Mouse (Mus musculus): ENCODE results near the gene Calr3.

Gene Calr3

DNA sequence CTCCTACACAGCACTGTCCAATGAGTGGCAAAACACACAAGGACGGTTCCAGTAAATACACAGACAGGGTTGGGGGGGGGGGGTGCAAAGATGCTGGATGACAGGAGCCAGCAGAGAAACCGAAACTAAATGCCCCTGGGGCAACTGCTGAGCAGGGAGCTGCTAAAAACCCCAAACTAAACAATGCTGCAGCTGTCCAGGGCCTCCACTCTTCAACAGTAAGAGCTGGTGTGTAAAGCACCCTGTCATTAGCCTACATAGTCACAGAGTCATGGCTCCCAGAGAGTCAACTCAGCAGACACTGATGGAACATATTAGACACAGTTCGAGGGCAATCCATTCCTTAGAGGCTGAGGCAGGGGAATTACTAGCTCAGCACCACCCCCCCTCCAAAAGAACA is 34.2 kb downstream of the Calr3 start:
- TF ChIP-seq GATA4 (IDR thresholded peaks at IDR 0.05; ENCODE audit: insufficient replicate concordance, low read length), result no peak

DNA sequence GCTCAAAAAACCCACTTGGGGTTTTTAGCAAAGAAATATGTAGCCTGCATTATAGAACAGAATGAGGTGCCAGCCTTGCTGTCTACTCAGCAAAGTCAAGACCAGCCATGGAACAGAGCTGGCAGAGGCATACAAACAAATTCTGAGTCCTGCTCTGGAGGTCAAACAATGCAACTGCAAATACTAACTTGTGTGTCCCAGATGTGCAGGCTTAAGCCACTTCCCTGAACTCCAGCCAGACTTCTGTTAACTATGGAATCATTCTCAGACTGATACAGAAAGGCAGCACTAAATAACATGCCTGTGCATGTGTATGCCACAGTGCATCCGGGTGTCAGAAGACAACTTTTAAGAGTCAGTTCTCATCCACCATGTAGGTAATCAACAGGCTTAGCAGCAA is 35.8 kb downstream of the Calr3 start:
- TF ChIP-seq GATA4 (IDR thresholded peaks at IDR 0.05; ENCODE audit: insufficient replicate concordance, low read length), result no peak

DNA sequence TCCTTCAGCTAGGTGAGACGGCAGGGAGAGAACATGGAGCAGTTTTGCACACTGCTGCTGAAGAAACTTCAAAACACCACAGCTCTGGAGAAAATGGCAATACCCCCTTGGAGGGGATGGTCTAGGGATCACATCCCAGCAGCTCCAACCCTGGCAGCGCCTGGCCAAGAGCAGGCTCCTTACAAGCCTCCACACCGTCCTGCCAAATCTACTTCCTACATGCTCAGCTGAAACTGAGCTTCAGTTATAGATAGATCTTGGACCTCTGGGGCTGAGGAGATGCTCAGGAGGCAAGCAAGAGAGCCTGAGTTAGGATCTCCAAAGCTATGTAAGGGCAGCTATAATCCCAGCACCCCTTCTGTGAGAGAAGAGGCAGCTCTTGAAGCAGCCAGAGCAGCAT is 40.7 kb downstream of the Calr3 start:
- TF ChIP-seq GATA4 (IDR thresholded peaks at IDR 0.05; ENCODE audit: insufficient replicate concordance, low read length), result no peak

DNA sequence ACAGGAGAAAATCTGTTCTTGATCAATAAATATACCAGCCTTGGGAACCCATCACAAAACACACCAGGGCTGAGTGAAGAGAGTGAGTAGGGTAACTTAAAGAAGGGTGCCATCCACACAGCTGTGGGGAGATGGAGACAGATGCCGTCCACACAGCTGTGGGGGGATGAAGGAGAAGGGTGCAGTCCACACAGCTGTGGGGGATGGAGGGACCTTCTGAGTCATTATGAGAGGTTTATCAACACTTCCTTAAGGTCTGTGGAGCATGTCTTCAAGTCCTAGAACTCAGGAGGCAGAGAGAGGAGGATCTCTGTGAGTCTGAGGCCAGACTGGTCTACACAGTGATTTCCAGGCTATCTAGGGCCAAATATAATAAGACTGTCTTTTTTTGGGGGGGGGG is 42.3 kb downstream of the Calr3 start:
- no peak for TF ChIP-seq GATA4 (IDR thresholded peaks at IDR 0.05; ENCODE audit: insufficient replicate concordance, low read length)

DNA sequence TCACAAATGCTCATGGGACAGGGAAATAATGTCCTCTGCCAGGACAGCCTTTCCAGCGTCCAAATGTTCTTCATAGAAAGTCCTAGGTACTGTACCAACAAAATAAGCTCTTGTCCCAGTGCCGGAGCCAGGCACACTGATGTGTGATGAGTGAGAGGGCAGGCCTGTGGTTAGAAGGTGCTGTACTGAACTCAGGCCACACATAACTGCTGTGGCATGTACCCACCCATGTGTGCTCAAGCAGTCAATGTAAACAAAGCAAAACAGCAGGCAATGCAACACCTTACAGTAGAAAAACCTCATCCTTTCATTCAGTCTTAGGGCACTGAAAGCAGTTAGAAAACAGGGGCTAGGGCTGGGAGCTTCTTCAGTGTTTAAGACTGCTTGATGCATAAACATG is 57.9 kb downstream of the Calr3 start:
- no peak for TF ChIP-seq GATA4 (IDR thresholded peaks at IDR 0.05; ENCODE audit: insufficient replicate concordance, low read length)

DNA sequence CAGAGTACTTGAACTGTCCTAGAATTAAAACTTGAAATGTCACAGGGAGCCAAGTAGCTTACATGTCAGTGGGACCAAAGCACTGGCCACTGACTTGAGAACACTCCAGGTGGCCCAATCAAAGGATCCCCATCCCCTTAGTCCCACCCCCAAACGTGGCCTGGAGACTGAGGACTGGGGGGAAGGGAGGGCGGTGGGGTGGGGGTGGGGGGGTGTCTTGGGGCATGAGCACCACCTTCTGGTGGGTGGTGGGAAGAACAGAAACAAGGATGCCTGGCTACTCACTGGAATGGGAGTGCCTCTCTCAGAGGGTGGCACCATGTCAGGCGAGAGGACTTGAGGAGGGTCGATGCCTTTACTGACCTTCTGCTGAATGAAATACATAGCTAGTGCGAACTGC is 61.3 kb downstream of the Calr3 start:
- TF ChIP-seq GATA4 (IDR thresholded peaks at IDR 0.05; ENCODE audit: insufficient replicate concordance, low read length), result no peak

DNA sequence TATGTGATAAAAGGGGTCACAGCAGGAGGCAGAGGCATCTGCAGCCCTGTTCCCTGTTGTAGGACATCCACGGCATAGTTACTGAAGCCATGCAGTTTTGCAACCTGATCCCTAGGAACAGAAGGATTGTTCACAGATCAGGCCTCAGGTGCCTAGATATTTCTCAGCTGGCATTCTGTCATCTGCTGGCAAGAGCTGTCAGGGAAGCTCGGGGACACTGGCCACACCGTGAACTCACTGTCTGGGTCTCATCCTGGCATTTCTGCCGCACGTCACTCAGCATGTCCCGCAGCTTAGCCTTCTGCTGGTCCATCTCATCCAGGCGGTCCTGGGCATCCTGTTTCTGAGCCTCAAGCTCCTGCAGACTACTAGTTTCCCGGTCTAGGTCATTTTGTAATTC is 63.0 kb downstream of the Calr3 start:
- TF ChIP-seq GATA4 (IDR thresholded peaks at IDR 0.05; ENCODE audit: insufficient replicate concordance, low read length), result no peak

DNA sequence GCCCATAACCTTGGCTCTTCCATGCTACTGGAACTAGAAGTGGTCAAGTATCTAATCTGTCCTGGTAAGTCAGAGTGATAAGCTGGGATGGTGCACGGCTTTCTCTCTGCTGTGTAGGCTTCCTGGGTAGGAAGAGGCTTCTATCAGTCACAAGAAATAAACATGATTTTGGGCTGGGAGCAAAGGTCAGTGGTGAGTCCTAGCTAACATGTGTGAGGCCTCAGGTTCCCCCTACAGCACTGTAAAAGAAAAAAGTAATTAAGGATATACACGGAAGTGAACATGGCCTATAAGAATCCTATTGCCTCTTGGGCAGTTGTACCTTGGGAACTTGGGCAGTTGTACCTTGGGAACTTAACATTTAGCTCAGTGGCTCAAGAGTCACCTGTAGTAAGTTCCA is 66.8 kb downstream of the Calr3 start:
- TF ChIP-seq GATA4 (IDR thresholded peaks at IDR 0.05; ENCODE audit: insufficient replicate concordance, low read length), result no peak

DNA sequence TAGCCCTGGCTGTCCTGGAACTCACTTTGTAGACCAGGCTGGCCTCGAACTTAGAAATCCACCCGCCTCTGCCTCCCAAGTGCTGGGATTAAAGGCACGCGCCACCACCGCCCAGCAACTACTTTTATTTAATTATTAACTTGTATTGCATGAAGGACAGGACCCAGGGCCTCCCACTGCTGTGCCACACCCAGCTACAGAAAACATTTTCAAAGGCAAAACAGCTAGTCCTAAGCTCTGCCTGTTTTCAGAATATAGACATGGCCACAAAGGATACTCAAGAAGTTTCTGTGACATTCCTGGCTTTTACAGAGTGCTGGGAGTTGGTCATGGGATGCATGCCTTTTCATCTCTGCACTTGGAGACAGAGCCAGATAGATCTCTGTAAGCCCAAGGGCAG is 67.4 kb downstream of the Calr3 start:
- no peak for TF ChIP-seq GATA4 (IDR thresholded peaks at IDR 0.05; ENCODE audit: insufficient replicate concordance, low read length)

DNA sequence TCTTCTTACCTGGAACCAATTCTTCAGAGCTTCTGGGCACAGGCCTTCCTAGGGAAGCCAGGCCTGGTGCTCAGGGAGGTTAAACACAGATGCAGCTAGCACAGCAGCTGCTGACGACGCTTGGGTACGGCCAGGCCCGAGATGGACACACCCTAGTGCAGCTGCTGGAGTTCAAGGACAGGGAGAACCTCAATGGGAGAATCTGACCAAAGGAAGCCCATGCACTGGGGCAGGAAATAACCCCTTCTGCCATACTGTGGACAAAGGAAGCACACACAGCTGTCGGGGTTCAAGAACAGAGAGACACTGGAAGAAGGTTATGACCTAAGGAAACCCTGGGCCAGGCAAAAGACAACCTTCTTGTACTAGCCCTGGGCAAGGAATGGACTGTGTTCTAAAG is 68.5 kb downstream of the Calr3 start:
- peak; percentile 53; the same call in 1 of the 2 replicates for TF ChIP-seq GATA4 (IDR thresholded peaks at IDR 0.05; ENCODE audit: insufficient replicate concordance, low read length)
